In genomic region chr6:120094091-120094776, GRCm38 (mm10) we compare ENCODE assay signal across 25 mouse cellular contexts. TPM values are rescaled to one million over a fixed set of nuclear protein-coding genes. Genes with fewer than 3 reads are reported as not detected.
DNase-seq lines count a peak whose midpoint lies in the region; ATAC-seq and TF ChIP-seq lines count a peak whose summit lies in the region.
"Had no signal": no experiment of that assay in that cellular context is flagged by ENCODE, and none has a peak within 500 bp of the region (broad histone marks: within the 10 kb centered on the region; RNA-seq: fewer than 3 reads in every experiment).

No protein-coding gene starts in this region.

- H3K4me1 ChIP-seq in CH12.LX (ENCODE audit: control insufficient read depth in 1 of 2, insufficient read depth in 2 of 2) (peaks cover 38 to 86% of the 10 kb centered on the region in 2 experiments), ES-E14 (ENCODE audit: control insufficient read depth in 2 of 2, insufficient read depth in 2 of 2, low read length in 2 of 2, poor library complexity in 1 of 2) (peaks cover 3 to 8% of the 10 kb centered on the region in 2 experiments; a peak in 2 of 4 replicates)
- 0 out of 2 replicates have a peak, but pooled peaks cover 3% of the 10 kb centered on the region for H3K4me1 ChIP-seq in hindbrain, embryonic 13.5 days (replicated peaks)
- H3K4me1 ChIP-seq: forebrain, embryonic 13.5 days; forebrain, embryonic 15.5 days had no signal

- in situ Hi-C loops in CH12.LX (cut with MboI; ENCODE audit: low pct_ligation_motif_present, low pct_unique_long_range_greater_than_20kb, low sequenced_read_pairs) (no loop called here), ES-E14 (cut with MboI; ENCODE audit: low sequenced_read_pairs in 2 of 2, unreplicated experiment in 2 of 2) (no loop called here)

- peak overlapping the region; percentile 73 for H3K9ac ChIP-seq in CH12.LX (ENCODE audit: insufficient read depth, low read depth)
- H3K9ac ChIP-seq in ES-E14 (ENCODE audit: insufficient read depth, low read depth, low read length, poor library complexity, severe bottlenecking) = no peak overlapping the region
- H3K9ac ChIP-seq in hindbrain, embryonic 13.5 days = no peak overlapping the region
- H3K9ac ChIP-seq: embryonic facial prominence, embryonic 12.5 days; forebrain, embryonic 13.5 days; forebrain, embryonic 15.5 days; forebrain, postnatal 0 days had no signal

- TF ChIP-seq CTCF in CH12.LX (conservative IDR thresholded peaks at IDR 0.05 in 1 of 2, IDR thresholded peaks at IDR 0.05 in 1 of 2; ENCODE audit: low read depth in 2 of 2, low read length in 2 of 2) = no peak

- TF ChIP-seq RAD21 in CH12.LX (IDR thresholded peaks at IDR 0.05; ENCODE audit: low read depth, low read length) = no peak; the same call in none of the 2 replicates

- peak; percentile 57 for TF ChIP-seq EP300 in CH12.LX (IDR thresholded peaks at IDR 0.05; ENCODE audit: low read length)

- peak overlapping the region; percentile 92 for H3K27ac ChIP-seq in CH12.LX (ENCODE audit: insufficient read depth, low read depth)
- no peak overlapping the region for H3K27ac ChIP-seq in ES-E14 (ENCODE audit: insufficient read depth, low read depth, low read length, poor library complexity, severe bottlenecking)
- no peak overlapping the region for H3K27ac ChIP-seq in hindbrain, embryonic 13.5 days
- H3K27ac ChIP-seq: embryonic facial prominence, embryonic 10.5 days; embryonic facial prominence, embryonic 12.5 days; forebrain, embryonic 13.5 days; forebrain, embryonic 15.5 days had no signal

- DNase-seq in CH12.LX (ENCODE audit: extremely low read depth) = no peak
- no peak for DNase-seq in ES-E14 (ENCODE audit: low read depth, low spot score)
- no peak for DNase-seq in kidney, adult 18-20 months
- DNase-seq: adrenal gland, adult 2 months; adrenal gland, postnatal 10 days; adrenal gland, postnatal 25 days; B cell, adult 2 months; cerebellum, adult 11 months; cerebellum, adult 18-20 months; cerebellum, adult 8-10 months; cerebellum, adult 9-11 months; cerebellum, postnatal 14 days; cerebellum, postnatal 36 days; forebrain, postnatal 0 days had no signal

- peak; percentile 41; the same call in 1 of the 2 replicates for TF ChIP-seq POLR2A in CH12.LX (IDR thresholded peaks at IDR 0.05; ENCODE audit: low read depth, low read length)

- dilution Hi-C loops in CH12.LX (cut with MboI; ENCODE audit: extremely low pct_ligation_motif_present, extremely low pct_unique_long_range_greater_than_20kb, low sequenced_read_pairs) = no loop called here

- ATAC-seq in megakaryocyte, adult 5-6 weeks (ENCODE audit: poor library complexity, severe bottlenecking) = peak; percentile 47
- ATAC-seq in hindbrain, embryonic 13.5 days (ENCODE audit: low FRiP score) = no peak
- ATAC-seq: CD4-positive, CD25-positive, alpha-beta regulatory T cell, adult 4 months; forebrain, embryonic 13.5 days; forebrain, embryonic 15.5 days; forebrain, postnatal 0 days had no signal

- no peaks in the 10 kb centered on the region for H3K36me3 ChIP-seq in CH12.LX (replicated peaks in 1 of 2; ENCODE audit: control insufficient read depth in 1 of 2, insufficient read depth in 1 of 2, low read length in 1 of 2)
- no peaks in the 10 kb centered on the region for H3K36me3 ChIP-seq in ES-E14 (ENCODE audit: control insufficient read depth, insufficient read depth, low read length, poor library complexity, severe bottlenecking)
- H3K36me3 ChIP-seq in hindbrain, embryonic 13.5 days = no peaks in the 10 kb centered on the region
- H3K36me3 ChIP-seq: embryonic facial prominence, embryonic 10.5 days; embryonic facial prominence, embryonic 12.5 days; forebrain, embryonic 15.5 days had no signal

- H3K9me3 ChIP-seq in CH12.LX (replicated peaks; ENCODE audit: low read length) (no peaks in the 10 kb centered on the region), ES-E14 (ENCODE audit: control insufficient read depth, insufficient read depth, low read depth, low read length) (no peaks in the 10 kb centered on the region)
- H3K9me3 ChIP-seq in hindbrain, embryonic 13.5 days = no peaks in the 10 kb centered on the region
- H3K9me3 ChIP-seq: embryonic facial prominence, embryonic 10.5 days; embryonic facial prominence, embryonic 12.5 days; forebrain, embryonic 13.5 days; forebrain, embryonic 15.5 days had no signal

- peaks cover 2% of the 10 kb centered on the region; the same call in 1 of the 2 replicates for H3K79me2 ChIP-seq in CH12.LX (replicated peaks; ENCODE audit: control insufficient read depth, extremely low read depth, insufficient read depth, poor library complexity, severe bottlenecking)

- peak overlapping the region; percentile 54 for H3K4me2 ChIP-seq in CH12.LX (ENCODE audit: insufficient read depth, low read depth, poor library complexity, severe bottlenecking)
- no peak overlapping the region for H3K4me2 ChIP-seq in hindbrain, embryonic 13.5 days
- H3K4me2 ChIP-seq: embryonic facial prominence, embryonic 12.5 days; forebrain, embryonic 13.5 days; forebrain, embryonic 15.5 days had no signal

- WGBS in hindbrain, embryonic 13.5 days = 90% methylated on average over 9 of the region's 9 CpGs

- H3K27me3 ChIP-seq in CH12.LX (replicated peaks) = no peaks in the 10 kb centered on the region
- no peaks in the 10 kb centered on the region for H3K27me3 ChIP-seq in hindbrain, embryonic 13.5 days
- H3K27me3 ChIP-seq: embryonic facial prominence, embryonic 12.5 days; forebrain, embryonic 13.5 days; forebrain, embryonic 15.5 days had no signal

- H3K4me3 ChIP-seq in CH12.LX (replicated peaks in 1 of 3; ENCODE audit: low read depth in 2 of 3, low read length in 2 of 3, poor library complexity in 1 of 3) = no peak overlapping the region
- H3K4me3 ChIP-seq in ES-E14 (ENCODE audit: insufficient read depth in 1 of 2, low read depth in 1 of 2, low read length in 2 of 2, poor library complexity in 1 of 2, severe bottlenecking in 1 of 2) = no peak overlapping the region
- H3K4me3 ChIP-seq in hindbrain, embryonic 13.5 days = no peak overlapping the region
- H3K4me3 ChIP-seq: embryonic facial prominence, embryonic 10.5 days; embryonic facial prominence, embryonic 12.5 days; forebrain, embryonic 13.5 days; forebrain, embryonic 15.5 days had no signal

TF ChIP-seq in CH12.LX, 34 proteins besides CTCF, POLR2A, EP300 and RAD21 (continues in another document):
- TF ChIP-seq CHD2 (IDR thresholded peaks at IDR 0.05; ENCODE audit: low read length) (0 out of 2 replicates have a peak, but pooled peaks have one; percentile 34), MEF2A (IDR thresholded peaks at IDR 0.05; ENCODE audit: borderline replicate concordance, low read depth, low read length) (peak; percentile 73; the same call in 1 of the 2 replicates), POLR2AphosphoS2 (IDR thresholded peaks at IDR 0.05; ENCODE audit: low read depth, low read length) (no peak), TCF12 (IDR thresholded peaks at IDR 0.05; ENCODE audit: low read depth, low read length) (peak; percentile 51; the same call in 1 of the 2 replicates), USF2 (conservative IDR thresholded peaks at IDR 0.05; ENCODE audit: low read depth, low read length) (no peak), MXI1 (IDR thresholded peaks at IDR 0.05; ENCODE audit: low read depth, low read length) (peak; percentile 82), ZMIZ1 (IDR thresholded peaks at IDR 0.05; ENCODE audit: low read depth, low read length) (peak; percentile 65; the same call in 1 of the 2 replicates), BHLHE40 (IDR thresholded peaks at IDR 0.05; ENCODE audit: low read depth, low read length) (peak; percentile 45; the same call in 1 of the 2 replicates), MAFK (IDR thresholded peaks at IDR 0.05; ENCODE audit: insufficient replicate concordance, low read length) (peak; percentile 91), GABPA (IDR thresholded peaks at IDR 0.05; ENCODE audit: insufficient replicate concordance, low read depth, low read length) (no peak), KAT2A (IDR thresholded peaks at IDR 0.05; ENCODE audit: insufficient replicate concordance, low read length) (0 out of 2 replicates have a peak, but pooled peaks have one; percentile 27)

TF ChIP-seq in ES-E14, 5 proteins besides CTCF, POLR2A, EP300 and RAD21:
- TF ChIP-seq HCFC1 (IDR thresholded peaks at IDR 0.05; ENCODE audit: borderline replicate concordance, insufficient read depth, low read length) = no peak
- no peak for TF ChIP-seq CHD2 (IDR thresholded peaks at IDR 0.05; ENCODE audit: low read depth, low read length)
- TF ChIP-seq MAFK (IDR thresholded peaks at IDR 0.05; ENCODE audit: insufficient read depth, low read depth, low read length) = peak; percentile 28; the same call in 1 of the 2 replicates
TF ChIP-seq in ES-E14: peak in this region for 1.

RNA-seq across cellular contexts. Expression of gene Ninj2, which starts 1.1 kb away (rescaled TPM):
- 4.6 and 6.5 TPM in 2 replicates for total RNA-seq in CH12.LX (2012; rRNA removed)
- total RNA-seq in CH12.LX (2014; rRNA removed) = not detected in 2 replicates
- polyA plus RNA-seq in CH12.LX (2012; ENCODE audit: insufficient read length, low read depth) = 0.97 and 1.1 TPM in 2 replicates
- total RNA-seq in ES-E14 (2012; rRNA removed) = 0.90 and 1.2 TPM in 2 replicates
- total RNA-seq in megakaryocyte, adult 5-6 weeks (2015) = not detected in 2 replicates
- total RNA-seq in megakaryocyte, adult 5-6 weeks (2017) = not detected in 2 replicates
- polyA plus RNA-seq in hindbrain, embryonic 13.5 days (2015; fragmentation: Nextera tagmentation; extraction: Ambion mirVana) = not detected in 2 replicates
- total RNA-seq: adrenal gland, adult 2 months; adrenal gland, postnatal 10 days; adrenal gland, postnatal 25 days; adrenal gland, postnatal 4 days; forebrain, postnatal 0 days; MEL had no signal
- polyA plus RNA-seq: adrenal gland, adult 2 months; brain, embryonic 14.5 days; embryonic facial prominence, embryonic 10.5 days; embryonic facial prominence, embryonic 12.5 days; forebrain, embryonic 11.5 days; forebrain, embryonic 13.5 days; forebrain, embryonic 15.5 days; forebrain, postnatal 0 days had no signal

RNA-seq across cellular contexts. Expression of gene Wnk1, which starts 55.8 kb away (rescaled TPM):
- total RNA-seq in CH12.LX (2012; rRNA removed) (113 and 125 TPM in 2 replicates), CH12.LX (2014; rRNA removed) (84.8 and 97.2 TPM in 2 replicates), ES-E14 (2012; rRNA removed) (109 and 165 TPM in 2 replicates)
- polyA plus RNA-seq in CH12.LX (2012; ENCODE audit: insufficient read length, low read depth) = 179 and 216 TPM in 2 replicates
- total RNA-seq in megakaryocyte, adult 5-6 weeks (2015) = 247 and 264 TPM in 2 replicates
- total RNA-seq in megakaryocyte, adult 5-6 weeks (2017) = 206 and 218 TPM in 2 replicates
- polyA plus RNA-seq in hindbrain, embryonic 13.5 days (2015; fragmentation: Nextera tagmentation; extraction: Ambion mirVana) = 56.5 and 60.0 TPM in 2 replicates
